Comparison of ENCODE assay signal across 14 mouse cellular contexts in genomic region chr4:107249471-107249870, GRCm38 (mm10). TPM values are rescaled to one million over a fixed set of nuclear protein-coding genes. Genes with fewer than 3 reads are reported as not detected.
DNase-seq lines count a peak whose midpoint lies in the region; ATAC-seq and TF ChIP-seq lines count a peak whose summit lies in the region.
"Had no signal": no experiment of that assay in that cellular context is flagged by ENCODE, and none has a peak within 500 bp of the region (broad histone marks: within the 10 kb centered on the region; RNA-seq: fewer than 3 reads in every experiment).

No protein-coding gene starts in this region.

- no peak for TF ChIP-seq POLR2A in brain, embryonic 14.5 days (IDR thresholded peaks at IDR 0.05; ENCODE audit: borderline replicate concordance, extremely low read depth, insufficient read depth, insufficient read length, poor library complexity, severe bottlenecking)
- TF ChIP-seq POLR2A in olfactory bulb, adult 2 months (IDR thresholded peaks at IDR 0.05; ENCODE audit: insufficient read depth, low read depth, low read length): no peak

- H3K4me1 ChIP-seq in forebrain, embryonic 12.5 days: peaks cover 30% of the 10 kb centered on the region
- peaks cover 20% of the 10 kb centered on the region for H3K4me1 ChIP-seq in forebrain, embryonic 16.5 days (replicated peaks; ENCODE audit: control insufficient read depth, insufficient read depth, low read length)
- H3K4me1 ChIP-seq in olfactory bulb, adult 2 months (ENCODE audit: control insufficient read depth, insufficient read depth, low read length): peaks cover 16% of the 10 kb centered on the region

- H3K27me3 ChIP-seq in forebrain, embryonic 12.5 days: no peaks in the 10 kb centered on the region
- no peaks in the 10 kb centered on the region for H3K27me3 ChIP-seq in forebrain, embryonic 16.5 days (replicated peaks; ENCODE audit: control insufficient read depth, insufficient read depth, low read length)
- H3K27me3 ChIP-seq: embryonic facial prominence, embryonic 13.5 days had no signal

- 0 out of 2 replicates have a peak overlapping the region, but pooled peaks have one; percentile 10 for H3K4me2 ChIP-seq in forebrain, embryonic 12.5 days
- H3K4me2 ChIP-seq in forebrain, embryonic 16.5 days (ENCODE audit: low read length): no peak overlapping the region
- H3K4me2 ChIP-seq: embryonic facial prominence, embryonic 13.5 days had no signal

- DNase-seq in layer of hippocampus, adult 9-11 months: peak; percentile 33
- DNase-seq in layer of hippocampus, postnatal 10 days (ENCODE audit: low spot score in 2 of 2): no peak
- peak; percentile 66 for DNase-seq in brain, embryonic 14.5 days (ENCODE audit: low read depth)
- DNase-seq: gastrocnemius, postnatal 14 days; liver, postnatal 0 days had no signal

- H3K27ac ChIP-seq in forebrain, embryonic 12.5 days: peak overlapping the region; percentile 56; the same call in 1 of the 2 replicates
- H3K27ac ChIP-seq in forebrain, embryonic 16.5 days (ENCODE audit: low read length): no peak overlapping the region; the same call in 1 of the 2 replicates
- H3K27ac ChIP-seq in olfactory bulb, adult 2 months (ENCODE audit: insufficient read depth, low read depth, low read length): peak overlapping the region; percentile 50
- H3K27ac ChIP-seq: embryonic facial prominence, embryonic 13.5 days had no signal

- H3K9me3 ChIP-seq in forebrain, embryonic 12.5 days: no peaks in the 10 kb centered on the region
- no peaks in the 10 kb centered on the region for H3K9me3 ChIP-seq in forebrain, embryonic 16.5 days (ENCODE audit: control insufficient read depth, low read length)
- H3K9me3 ChIP-seq: embryonic facial prominence, embryonic 13.5 days had no signal

- TF ChIP-seq CTCF in brain, embryonic 14.5 days (IDR thresholded peaks at IDR 0.05; ENCODE audit: borderline replicate concordance, extremely low read depth, insufficient read depth, insufficient read length): no peak
- no peak for TF ChIP-seq CTCF in olfactory bulb, adult 2 months (IDR thresholded peaks at IDR 0.05; ENCODE audit: insufficient read depth, low read depth, low read length)

- no peak overlapping the region for H3K4me3 ChIP-seq in forebrain, embryonic 12.5 days (replicated peaks)
- H3K4me3 ChIP-seq in forebrain, embryonic 16.5 days (replicated peaks; ENCODE audit: low read length): no peak overlapping the region
- no peak overlapping the region for H3K4me3 ChIP-seq in olfactory bulb, adult 2 months (ENCODE audit: insufficient read depth, low read depth, low read length)
- H3K4me3 ChIP-seq: embryonic facial prominence, embryonic 13.5 days had no signal

- ATAC-seq in forebrain, embryonic 12.5 days (ENCODE audit: low FRiP score): no peak
- no peak for ATAC-seq in forebrain, embryonic 16.5 days
- ATAC-seq in activated CD4-positive, CD25-positive, alpha-beta regulatory T cell, adult 4 months: no peak
- no peak for ATAC-seq in CD4-positive, CD25-positive, alpha-beta regulatory T cell, adult 4 months
- ATAC-seq: liver, postnatal 0 days had no signal

- 0 out of 2 replicates have a peak, but pooled peaks cover 3% of the 10 kb centered on the region for H3K36me3 ChIP-seq in forebrain, embryonic 12.5 days (replicated peaks)
- H3K36me3 ChIP-seq in forebrain, embryonic 16.5 days (ENCODE audit: control insufficient read depth, insufficient read depth): peaks cover 2% of the 10 kb centered on the region; the same call in 1 of the 2 replicates

- H3K9ac ChIP-seq in forebrain, embryonic 12.5 days: no peak overlapping the region
- H3K9ac ChIP-seq in forebrain, embryonic 16.5 days (replicated peaks; ENCODE audit: low read depth, low read length): no peak overlapping the region
- H3K9ac ChIP-seq: embryonic facial prominence, embryonic 13.5 days; liver, postnatal 0 days had no signal

- WGBS in forebrain, embryonic 12.5 days: 56% methylated on average over 2 of the region's 2 CpGs
- 56% methylated on average over 2 of the region's 2 CpGs for WGBS in forebrain, embryonic 16.5 days
- WGBS in olfactory bulb, adult 2 months: 30% methylated on average over 2 of the region's 2 CpGs

RNA-seq across cellular contexts. Expression of gene Lrrc42, which starts 3.9 kb away (rescaled TPM):
- 74.3 and 79.9 TPM in 2 replicates for polyA plus RNA-seq in forebrain, embryonic 12.5 days (2016; fragmentation: Nextera tagmentation; extraction: Ambion mirVana)
- 58.6 and 59.9 TPM in 2 replicates for polyA plus RNA-seq in forebrain, embryonic 16.5 days (2015; fragmentation: Nextera tagmentation; extraction: Ambion mirVana)
- total RNA-seq in layer of hippocampus, postnatal 10 days (2021): 10 to 100 TPM; 39.5 to 41.2 TPM
- 33.9 and 34.8 TPM in 2 replicates for polyA plus RNA-seq in brain, embryonic 14.5 days (2012; rRNA removed)
- polyA plus RNA-seq in olfactory bulb, adult 2 months (2012; ENCODE audit: insufficient read depth, insufficient read length, low replicate concordance, missing spikeins): not detected in 2 replicates
- 10 to 100 TPM; 22.5 to 24.6 TPM for polyA plus RNA-seq in activated CD4-positive, CD25-positive, alpha-beta regulatory T cell, adult 4 months (2017; shearing (Covaris generic))
- polyA plus RNA-seq in CD4-positive, CD25-positive, alpha-beta regulatory T cell, adult 4 months (2017; shearing (Covaris generic)): 10 to 100 TPM; 17.8 to 22.9 TPM

RNA-seq across cellular contexts. Expression of gene Hspb11, which starts 3.9 kb away (rescaled TPM):
- polyA plus RNA-seq in forebrain, embryonic 12.5 days (2016; fragmentation: Nextera tagmentation; extraction: Ambion mirVana): 34.3 and 37.8 TPM in 2 replicates
- polyA plus RNA-seq in forebrain, embryonic 16.5 days (2015; fragmentation: Nextera tagmentation; extraction: Ambion mirVana): 34.6 and 43.1 TPM in 2 replicates
- total RNA-seq in layer of hippocampus, postnatal 10 days (2021): 10 to 100 TPM; 21.1 to 22.4 TPM
- polyA plus RNA-seq in brain, embryonic 14.5 days (2012; rRNA removed): 15.9 and 19.9 TPM in 2 replicates
- polyA plus RNA-seq in olfactory bulb, adult 2 months (2012; ENCODE audit: insufficient read depth, insufficient read length, low replicate concordance, missing spikeins): not detected in 2 replicates
- polyA plus RNA-seq in activated CD4-positive, CD25-positive, alpha-beta regulatory T cell, adult 4 months (2017; shearing (Covaris generic)): 10 to 100 TPM; 27.9 to 34.0 TPM
- polyA plus RNA-seq in CD4-positive, CD25-positive, alpha-beta regulatory T cell, adult 4 months (2017; shearing (Covaris generic)): 10 to 100 TPM; 23.8 to 30.6 TPM

RNA-seq across cellular contexts. Expression of gene Ldlrad1, which starts 40.5 kb away (rescaled TPM):
- polyA plus RNA-seq in forebrain, embryonic 12.5 days (2016; fragmentation: Nextera tagmentation; extraction: Ambion mirVana): not detected in 2 replicates
- not detected in 2 replicates for polyA plus RNA-seq in forebrain, embryonic 16.5 days (2015; fragmentation: Nextera tagmentation; extraction: Ambion mirVana)
- total RNA-seq in layer of hippocampus, postnatal 10 days (2021): not detected
- polyA plus RNA-seq in brain, embryonic 14.5 days (2012; rRNA removed): 0.08 TPM in 1 of 2 replicates, not detected in the other
- polyA plus RNA-seq in olfactory bulb, adult 2 months (2012; ENCODE audit: insufficient read depth, insufficient read length, low replicate concordance, missing spikeins): not detected in 2 replicates
- under 1 TPM; 0.30 to 0.47 TPM for polyA plus RNA-seq in activated CD4-positive, CD25-positive, alpha-beta regulatory T cell, adult 4 months (2017; shearing (Covaris generic))
- under 1 TPM in 1 of 2 experiments, not detected in 1; 0.30 TPM for polyA plus RNA-seq in CD4-positive, CD25-positive, alpha-beta regulatory T cell, adult 4 months (2017; shearing (Covaris generic))
- total RNA-seq: gastrocnemius, postnatal 14 days; left cerebral cortex, postnatal 10 days had no signal
- polyA plus RNA-seq: embryonic facial prominence, embryonic 13.5 days; kidney, embryonic 14.5 days; liver, postnatal 0 days had no signal

RNA-seq across cellular contexts. Expression of gene Dio1, which starts 57.5 kb away (rescaled TPM):
- not detected in 2 replicates for polyA plus RNA-seq in forebrain, embryonic 12.5 days (2016; fragmentation: Nextera tagmentation; extraction: Ambion mirVana)
- not detected in 2 replicates for polyA plus RNA-seq in forebrain, embryonic 16.5 days (2015; fragmentation: Nextera tagmentation; extraction: Ambion mirVana)
- not detected for total RNA-seq in layer of hippocampus, postnatal 10 days (2021)
- polyA plus RNA-seq in brain, embryonic 14.5 days (2012; rRNA removed): not detected in 2 replicates
- polyA plus RNA-seq in olfactory bulb, adult 2 months (2012; ENCODE audit: insufficient read depth, insufficient read length, low replicate concordance, missing spikeins): not detected in 2 replicates
- polyA plus RNA-seq in activated CD4-positive, CD25-positive, alpha-beta regulatory T cell, adult 4 months (2017; shearing (Covaris generic)): not detected
- not detected for polyA plus RNA-seq in CD4-positive, CD25-positive, alpha-beta regulatory T cell, adult 4 months (2017; shearing (Covaris generic))
- total RNA-seq: gastrocnemius, postnatal 14 days; left cerebral cortex, postnatal 10 days; neutrophil, adult 5-6 weeks had no signal
- polyA plus RNA-seq: embryonic facial prominence, embryonic 13.5 days had no signal

Comparison
In these comparisons a context has a peak if more than half of its experiments do, and no peak if none do; other contexts are left out.
1. DNase-seq: peak in layer of hippocampus, adult 9-11 months (single experiment) and brain, embryonic 14.5 days (single experiment); none in layer of hippocampus, postnatal 10 days (0 of 2).
2. RNA of gene Hspb11, which starts 3.9 kb away (polyA plus RNA-seq): 34.3 to 37.8 TPM in forebrain, embryonic 12.5 days, 34.6 to 43.1 TPM in forebrain, embryonic 16.5 days, 27.9 to 34.0 TPM in activated CD4-positive, CD25-positive, alpha-beta regulatory T cell, adult 4 months, 23.8 to 30.6 TPM in CD4-positive, CD25-positive, alpha-beta regulatory T cell, adult 4 months and 15.9 to 19.9 TPM in brain, embryonic 14.5 days; not detected in olfactory bulb, adult 2 months; every median in the first group is over 10 times any median in the second.